Mouse (Mus musculus) common myeloid progenitor, adult 5-6 weeks (primary cell): ENCODE results near the gene Mcpt8. TPM values are rescaled to one million over a fixed set of nuclear protein-coding genes. Genes with fewer than 3 reads are reported as not detected.

Experiments used
- total RNA-seq: library from RNA; stranded (forward); fragments of 200-1000, 187-1606 nt; gene quantifications from 2 replicates; pipeline ENCODE4 v1.2.3, GENCODE M21; 2017

The Mcpt8 gene
- total RNA-seq, 1 experiment from 2014 or later: 14.9 TPM

Other genes starting within 250 kb of the Mcpt8 start
- gene Nynrin, start 231.3 kb downstream of the Mcpt8 start, total RNA-seq: 5.9 and 6.5 TPM in 2 replicates
- gene Cbln3, start 200.9 kb downstream of the Mcpt8 start, total RNA-seq: not detected in 2 replicates
- 17.4 and 20.9 TPM in 2 replicates for gene Khnyn, start 200.3 kb downstream of the Mcpt8 start, total RNA-seq
- gene Sdr39u1, start 185.0 kb downstream of the Mcpt8 start, total RNA-seq: 7.8 and 11.8 TPM in 2 replicates
- not detected in 2 replicates for gene Cma1, start 140.6 kb downstream of the Mcpt8 start, total RNA-seq
- gene Cma2, start 134.3 kb downstream of the Mcpt8 start, total RNA-seq: not detected in 2 replicates
- gene Mcpt1, start 67.3 kb downstream of the Mcpt8 start, total RNA-seq: not detected in 2 replicates
- not detected in 2 replicates for gene Mcpt9, start 54.8 kb downstream of the Mcpt8 start, total RNA-seq
- gene Mcpt2, start 43.2 kb downstream of the Mcpt8 start, total RNA-seq: not detected in 2 replicates
- gene Mcpt4, start 23.0 kb downstream of the Mcpt8 start, total RNA-seq: not detected in 2 replicates
- 450 and 522 TPM in 2 replicates for gene Ctsg, start 17.3 kb upstream of the Mcpt8 start, total RNA-seq
- gene Gzme, start 35.4 kb upstream of the Mcpt8 start, total RNA-seq: not detected in 2 replicates
- gene Gzmd, start 47.3 kb upstream of the Mcpt8 start, total RNA-seq: not detected in 2 replicates
- gene Gzmg, start 74.3 kb upstream of the Mcpt8 start, total RNA-seq: not detected in 2 replicates
- gene Gzmn, start 89.3 kb upstream of the Mcpt8 start, total RNA-seq: not detected in 2 replicates
- not detected in 2 replicates for gene Gzmf, start 126.1 kb upstream of the Mcpt8 start, total RNA-seq
- not detected in 2 replicates for gene Gzmc, start 149.4 kb upstream of the Mcpt8 start, total RNA-seq
- gene Gzmb, start 177.0 kb upstream of the Mcpt8 start, total RNA-seq: 0.91 and 2.1 TPM in 2 replicates